Mouse (Mus musculus) CD8-positive naive resting alpha-beta T cell, adult 2 months (primary cell): ENCODE data around the gene Gm5105.

ENCODE experiments used
- DNase-seq, 2 experiments: peaks; one replicate each; pipeline ENCODE4 v3.0.0; 2022; ENCODE audit warnings: low read depth in 2 of 2, low spot score in 2 of 2

Gm5105 gene

DNA sequence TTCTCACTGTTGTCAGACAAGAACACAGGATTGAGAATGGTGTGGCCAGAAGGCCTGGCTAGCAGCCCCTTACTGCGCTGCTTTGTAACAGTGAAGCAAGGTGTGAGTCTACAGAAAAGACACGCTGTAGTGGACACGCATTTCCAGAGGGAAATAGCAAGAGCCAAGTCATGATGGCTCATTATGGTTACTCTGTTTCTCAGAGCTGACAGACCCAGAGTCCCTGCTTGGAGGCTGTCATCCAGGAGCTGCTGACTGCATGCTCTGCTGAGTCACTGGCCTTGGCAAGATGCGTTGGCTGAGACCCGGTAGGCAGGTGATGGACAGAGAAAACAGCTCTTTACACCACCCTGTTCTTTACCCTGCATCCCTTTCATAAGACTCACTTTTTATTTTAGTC, 37.8 kb downstream of the Gm5105 start:
- DNase-seq = no peak

DNA sequence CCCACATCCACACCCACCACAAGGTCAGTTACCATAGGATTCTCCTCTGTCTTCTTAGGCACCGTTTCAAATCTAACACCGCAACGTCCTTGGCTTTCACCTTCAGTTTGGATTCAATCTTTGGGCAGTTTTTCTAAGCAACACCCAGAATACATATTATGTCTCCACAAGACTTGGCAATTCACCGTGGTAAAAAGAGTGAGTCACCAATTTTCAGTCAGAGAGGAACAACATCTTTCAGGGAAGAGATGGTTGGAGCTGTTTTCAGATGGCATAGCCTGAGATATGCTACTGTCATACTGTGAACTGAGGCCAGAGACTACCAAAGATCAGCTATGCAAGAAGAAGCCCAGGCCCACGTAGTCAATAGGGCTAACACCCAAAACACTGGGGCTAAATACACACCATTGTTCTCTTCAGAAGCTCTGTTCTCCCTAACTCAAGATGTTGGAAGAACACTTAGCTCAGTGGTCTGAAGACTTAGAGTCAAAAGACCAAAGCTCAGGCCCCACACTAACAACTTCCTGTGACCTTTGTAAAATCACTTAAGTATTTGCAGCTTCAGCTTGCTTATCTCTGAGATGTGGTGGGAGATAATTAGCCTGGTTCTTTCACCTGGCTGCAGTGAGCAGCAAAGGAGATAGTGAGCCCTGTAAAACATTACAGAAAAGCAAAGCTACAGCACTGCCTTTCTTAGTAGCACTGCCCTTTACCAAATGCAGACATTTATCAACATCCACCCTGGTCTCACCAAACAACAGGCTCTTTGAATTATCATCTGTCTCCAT, 39.4 kb downstream of the Gm5105 start:
- DNase-seq = no peak

DNA sequence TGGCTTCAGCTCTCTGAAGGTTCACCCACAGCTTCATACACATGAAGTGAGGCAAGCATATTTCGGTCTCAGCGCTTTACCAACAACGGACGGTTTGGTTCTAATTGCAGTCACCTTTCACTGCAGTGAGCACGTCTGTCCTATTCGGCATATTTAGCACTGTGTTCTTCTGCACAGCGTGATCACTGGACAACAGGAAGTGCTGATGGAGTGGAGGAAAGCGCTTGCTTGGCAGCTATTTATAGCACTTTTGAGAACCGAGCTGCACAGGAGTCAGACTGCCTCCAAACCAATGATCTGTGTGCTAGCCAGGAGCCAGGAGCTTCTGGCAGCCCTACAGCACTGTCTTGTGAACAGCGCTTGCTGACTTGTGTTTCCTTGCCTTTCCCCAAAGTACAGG, 40.9 kb downstream of the Gm5105 start:
- DNase-seq = no peak

DNA sequence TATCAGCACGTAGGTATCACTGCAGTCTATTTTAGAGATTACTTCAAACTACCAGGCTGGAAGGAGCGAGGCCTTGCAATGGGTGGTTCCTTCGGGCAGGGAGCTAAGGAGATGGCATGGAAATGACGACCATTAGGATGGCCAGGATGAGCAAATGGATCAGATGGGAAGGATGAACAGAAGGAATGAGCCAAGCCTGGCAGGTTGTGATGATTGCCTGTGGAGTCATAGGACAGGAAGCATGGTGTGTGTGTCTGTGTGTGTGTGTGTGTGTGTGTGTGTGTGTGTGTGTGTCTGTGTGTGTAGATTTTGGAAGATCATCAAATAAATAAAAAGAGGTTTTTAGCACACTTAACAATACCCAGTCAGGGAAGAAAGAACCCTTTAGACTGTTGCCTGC, 44.5 kb downstream of the Gm5105 start:
- DNase-seq = no peak

DNA sequence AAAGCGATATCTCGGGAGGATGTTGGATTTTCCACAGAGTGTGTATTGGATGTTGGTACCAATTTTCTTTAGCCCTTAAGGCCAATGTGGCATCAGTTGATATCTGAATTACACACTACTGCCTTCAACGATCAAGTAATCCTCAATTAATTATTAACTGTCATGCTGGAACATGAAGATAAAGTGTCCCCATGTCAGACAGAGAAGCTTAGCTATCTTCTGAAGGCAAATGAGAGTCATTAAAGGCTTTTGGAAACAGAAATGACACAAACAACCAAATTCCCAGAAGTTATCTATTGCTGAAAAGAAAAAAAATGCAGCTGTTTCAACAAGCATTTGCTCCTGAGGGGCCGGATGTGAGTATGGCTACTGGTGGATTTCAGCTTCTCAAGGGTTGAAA, 45.2 kb downstream of the Gm5105 start:
- no peak for DNase-seq

DNA sequence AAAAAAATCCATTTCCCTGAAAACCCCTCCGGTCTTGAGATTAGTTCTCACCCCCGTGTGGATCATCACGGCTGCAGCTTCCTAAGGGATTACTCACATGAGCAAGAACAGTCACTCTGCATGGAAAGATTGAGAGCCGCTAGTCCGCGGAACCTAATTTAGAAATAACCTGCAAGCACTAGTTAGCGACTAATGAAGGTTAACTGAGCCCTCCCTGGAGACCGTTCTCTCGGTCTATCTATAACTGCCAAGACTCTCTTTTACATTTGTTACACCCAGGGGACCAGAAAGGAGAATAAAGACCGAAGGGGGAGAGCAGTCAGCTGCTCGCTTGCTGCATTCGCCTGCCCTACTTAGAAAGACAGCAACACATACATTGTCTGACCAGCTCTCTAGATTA, 50.4 kb downstream of the Gm5105 start:
- DNase-seq = no peak

DNA sequence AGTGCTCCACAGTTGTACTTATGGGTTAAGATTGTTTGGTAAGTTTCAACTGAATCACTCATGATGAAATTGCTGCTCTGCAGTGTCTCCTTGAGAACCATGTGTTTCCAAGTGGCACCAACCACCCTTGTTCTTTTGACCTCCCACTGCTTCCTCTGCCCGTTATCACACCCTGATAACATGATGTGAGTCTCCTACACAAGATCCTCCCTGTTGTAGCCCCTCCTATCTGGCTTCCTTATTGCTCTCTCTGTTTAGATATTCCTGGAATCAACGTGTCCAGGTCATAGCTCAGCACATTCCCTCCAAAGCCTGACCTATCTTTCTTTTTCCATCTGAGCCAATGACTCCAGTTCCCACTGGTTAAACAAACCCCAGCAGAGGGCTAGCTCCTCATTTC, 52.5 kb downstream of the Gm5105 start:
- no peak for DNase-seq

DNA sequence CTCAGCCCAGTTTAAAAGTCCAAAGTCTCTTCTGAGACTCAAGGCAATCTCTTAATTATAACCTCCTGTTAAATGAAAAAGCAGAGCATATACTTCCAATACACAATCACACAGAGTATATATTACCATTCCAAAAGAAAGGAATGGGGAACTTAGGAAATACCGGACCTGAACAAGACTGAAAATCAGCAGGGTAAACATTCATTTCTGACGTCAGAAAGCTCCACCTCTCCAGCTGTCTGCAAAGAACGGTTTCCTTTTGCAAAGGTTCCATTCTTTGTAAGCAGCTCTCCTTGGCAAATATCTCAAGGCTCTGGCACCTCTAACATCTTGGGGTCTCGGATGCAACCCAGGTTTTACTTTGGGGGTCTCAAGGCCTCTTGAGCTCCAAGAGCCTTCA, 54.8 kb downstream of the Gm5105 start:
- DNase-seq = no peak

DNA sequence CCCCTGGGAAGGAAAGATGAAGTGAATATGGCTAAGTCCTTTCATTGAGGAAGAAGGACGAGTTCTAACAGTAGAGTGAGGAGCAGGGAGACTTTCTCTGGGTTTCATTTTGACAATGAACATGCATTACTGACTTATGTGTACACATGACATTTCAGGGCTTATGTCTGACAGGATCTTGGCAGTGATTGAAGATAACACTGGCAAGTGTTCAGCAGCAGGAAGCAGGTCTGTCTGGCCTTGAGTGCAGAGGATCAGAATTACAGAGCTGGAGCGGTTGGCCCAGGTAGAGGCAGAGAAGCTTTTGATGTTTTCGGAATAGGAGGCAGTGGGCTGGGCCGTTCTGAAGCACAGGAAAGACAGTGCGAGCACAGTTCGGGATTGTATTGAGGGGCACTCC, 59.0 kb downstream of the Gm5105 start:
- DNase-seq = no peak

DNA sequence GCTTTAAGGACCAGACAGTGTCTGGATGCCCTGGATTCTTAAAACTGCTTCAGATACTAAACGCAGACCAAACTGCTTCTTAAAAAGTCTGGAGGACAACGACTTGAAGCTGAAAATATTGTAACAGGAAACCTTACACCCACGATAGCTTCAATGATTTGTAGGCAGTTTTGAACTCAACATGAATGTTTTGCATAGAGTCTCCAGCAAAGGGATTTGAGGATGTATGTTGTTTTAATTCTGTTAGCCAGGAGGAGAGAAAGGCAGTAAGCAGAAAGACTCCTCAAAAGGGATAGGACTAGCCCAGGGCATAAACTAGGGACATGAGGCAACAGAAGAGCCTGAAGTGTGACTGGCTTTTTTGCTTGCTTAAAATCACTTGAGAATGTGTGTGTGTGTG, 60.3 kb downstream of the Gm5105 start:
- no peak for DNase-seq

DNA sequence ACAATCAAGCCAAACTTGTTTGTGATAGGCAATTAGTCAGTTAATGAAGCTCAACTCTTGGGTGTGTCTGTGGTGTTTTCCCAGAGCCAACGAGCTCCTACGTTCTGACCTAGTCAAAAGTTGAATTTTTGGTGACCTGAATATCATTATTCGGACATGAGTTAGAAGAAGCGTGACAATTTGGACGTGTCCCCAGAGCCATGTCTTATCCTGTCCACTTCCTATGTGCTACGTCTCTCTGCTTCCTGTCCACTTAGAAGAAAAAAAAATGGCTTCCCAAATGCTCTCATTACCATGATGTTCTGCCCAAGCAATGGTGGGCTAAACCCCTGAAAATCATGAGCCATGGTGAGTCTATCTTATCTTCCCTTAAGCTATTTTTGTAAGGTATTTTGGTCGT, 63.9 kb downstream of the Gm5105 start:
- DNase-seq = no peak

DNA sequence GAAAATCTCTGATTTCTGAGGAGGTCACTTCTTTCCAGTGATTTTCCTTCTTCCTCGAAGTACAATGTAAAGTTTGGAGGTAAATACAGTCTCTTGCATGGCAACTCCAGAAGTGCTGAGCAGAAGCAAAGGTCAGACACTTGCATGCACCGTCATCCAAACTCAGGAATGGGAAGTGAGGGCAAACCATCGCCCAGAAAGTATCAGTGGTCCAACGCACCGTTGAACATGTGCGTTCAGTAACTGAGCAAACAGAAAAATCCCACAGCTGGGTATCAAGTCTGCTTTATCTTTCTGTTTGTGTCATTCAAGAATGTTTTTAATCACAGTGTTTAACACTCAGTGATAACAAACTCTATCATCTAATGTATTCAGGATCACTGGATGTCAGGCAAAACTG, 64.6 kb downstream of the Gm5105 start:
- DNase-seq = no peak

DNA sequence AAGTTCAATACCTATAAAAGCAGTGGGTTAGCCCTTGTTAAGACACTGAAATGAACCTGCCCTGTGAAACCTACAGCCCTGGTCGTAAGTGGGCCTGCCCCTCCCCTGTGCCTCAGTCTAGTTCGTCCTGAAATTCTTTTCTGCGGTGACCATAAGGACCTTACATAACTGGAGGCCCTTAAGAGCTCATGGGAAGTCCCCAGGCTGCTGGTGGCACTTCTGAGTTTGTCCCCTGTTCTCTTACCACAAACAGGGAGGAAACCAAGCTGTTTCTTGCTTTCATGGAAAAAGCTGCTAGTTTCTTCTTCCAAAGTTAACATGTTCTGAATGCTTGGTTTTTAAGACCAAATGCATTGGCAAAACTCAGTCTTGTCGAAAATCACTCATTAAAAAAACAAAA, 65.3 kb downstream of the Gm5105 start:
- no peak for DNase-seq

DNA sequence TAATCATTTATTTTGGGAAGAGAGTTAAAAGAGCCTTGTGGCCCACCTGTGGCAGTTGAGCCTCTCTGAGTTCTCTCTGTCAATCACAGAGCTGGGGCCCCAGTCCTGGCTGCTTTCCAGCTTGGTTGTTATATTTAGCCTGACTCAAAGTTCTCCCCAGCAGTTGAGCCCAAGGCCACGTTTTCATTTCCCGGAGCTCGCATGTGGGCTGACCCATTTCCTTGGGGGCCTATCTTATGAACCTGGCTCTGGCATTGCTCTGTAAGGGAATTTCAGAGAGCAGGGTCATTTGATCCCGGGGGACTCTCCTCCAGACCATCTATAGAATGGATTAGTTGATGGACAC, 66.5 kb downstream of the Gm5105 start:
- DNase-seq = no peak

DNA sequence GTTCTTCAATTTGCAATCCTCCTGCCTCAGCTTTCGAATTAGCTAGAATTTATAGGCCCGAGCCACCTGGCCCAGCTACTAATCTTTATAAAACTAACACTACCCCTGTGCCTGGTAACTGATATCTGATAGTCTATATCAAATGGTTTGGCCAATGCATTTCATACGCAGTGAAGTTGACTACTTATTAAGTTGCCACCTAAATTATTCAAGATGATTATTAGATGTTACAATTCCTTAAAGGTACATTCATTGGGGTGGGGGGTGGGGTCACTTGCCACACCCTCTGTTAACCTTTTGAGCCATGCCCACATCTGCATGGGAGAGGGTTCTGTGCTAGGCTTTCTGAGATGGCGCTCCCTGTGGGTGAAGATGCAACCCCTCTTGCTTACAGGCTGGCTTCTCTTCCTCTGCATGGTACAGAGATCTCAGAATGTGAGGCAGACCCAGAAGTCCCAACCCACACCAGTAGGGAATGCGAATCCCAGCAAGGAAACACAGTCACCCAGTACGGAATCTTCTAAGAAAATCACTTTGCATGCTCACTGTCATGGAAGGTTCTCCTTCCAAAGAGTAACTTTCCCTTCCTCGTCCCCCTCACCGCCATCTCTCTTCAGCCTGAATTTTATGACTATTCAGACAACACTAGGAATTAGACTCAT, 67.0 kb downstream of the Gm5105 start:
- DNase-seq = no peak

DNA sequence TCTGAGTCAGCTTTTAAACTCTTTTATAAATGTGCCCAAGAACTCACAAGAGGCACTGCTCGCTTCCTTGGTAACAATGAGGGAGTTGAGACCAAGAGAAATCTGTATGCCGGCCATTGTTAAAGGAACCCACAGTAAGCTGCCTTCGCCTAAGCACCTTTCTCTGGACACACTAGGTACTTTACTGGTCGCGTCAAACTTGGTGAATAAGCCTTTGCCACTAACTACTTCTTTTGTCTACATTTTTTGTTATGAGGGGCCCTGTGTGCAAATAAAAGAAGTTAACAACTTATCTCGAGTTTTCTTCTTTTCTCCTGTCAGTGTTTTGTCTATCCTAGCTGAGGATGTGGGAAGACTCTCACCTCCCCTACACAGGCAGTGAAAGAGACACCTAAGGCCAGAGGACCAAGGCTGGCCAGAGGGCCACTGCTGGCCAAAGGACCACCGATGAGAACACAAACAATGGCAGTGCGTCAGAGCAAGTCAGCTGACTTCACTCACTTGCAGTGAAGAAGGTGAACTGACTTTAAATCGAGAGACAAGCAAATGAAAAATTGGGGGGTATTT, 67.9 kb downstream of the Gm5105 start:
- DNase-seq = no peak
